Mouse (Mus musculus): ENCODE data around the gene Ccdc13. TPM values are rescaled to one million over a fixed set of nuclear protein-coding genes. Genes with fewer than 3 reads are reported as not detected.

The Ccdc13 gene
- 1 to 10 TPM in 1 of 2 experiments, under 1 TPM in 1; 0.05 to 1.0 TPM for polyA plus RNA-seq (2012; fragmentation: generic; extraction: Trizol)

DNA sequence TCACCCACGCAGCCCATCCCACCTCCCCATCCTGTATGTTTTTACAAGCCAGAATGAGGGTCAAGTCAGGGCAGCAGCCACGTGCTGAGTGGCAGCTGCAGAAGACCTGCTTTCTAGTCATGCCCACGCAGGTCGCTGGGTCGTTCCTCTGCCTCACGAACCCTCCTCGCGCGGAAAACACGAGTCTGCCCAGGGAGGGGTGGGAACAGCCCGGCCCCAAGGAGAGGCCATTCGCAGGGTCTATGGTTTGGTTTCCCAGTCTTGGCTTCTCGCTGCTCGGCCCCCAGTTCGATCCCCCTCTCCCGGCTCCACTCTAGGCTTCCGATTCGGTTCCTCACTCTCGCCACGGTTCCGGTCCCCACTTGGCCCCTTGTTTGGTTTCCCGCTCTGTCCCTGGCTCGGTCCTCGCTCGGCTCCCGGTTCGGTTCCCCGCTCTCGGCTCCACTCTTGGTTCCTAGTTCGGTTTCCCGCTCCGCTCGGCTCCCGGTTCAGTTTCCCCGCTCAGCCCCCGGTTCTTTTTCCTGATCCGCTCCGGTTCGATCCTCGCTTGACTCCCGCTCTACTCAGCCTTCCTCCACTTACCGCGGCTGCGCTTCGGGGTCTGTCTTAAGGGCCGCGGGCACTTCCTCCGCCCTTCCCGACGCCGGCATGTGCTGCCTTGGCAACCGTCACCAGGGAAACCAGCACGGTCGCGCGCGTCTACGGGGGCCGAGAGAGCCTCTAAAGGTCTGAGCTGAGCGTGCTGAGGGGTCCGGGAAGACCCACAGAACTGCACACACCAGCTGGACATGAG lies at the start of gene Ccdc13:
Gene Ccdc13 (minus strand): TSS at position 633 of the 793 bp plus-strand sequence.

DNA sequence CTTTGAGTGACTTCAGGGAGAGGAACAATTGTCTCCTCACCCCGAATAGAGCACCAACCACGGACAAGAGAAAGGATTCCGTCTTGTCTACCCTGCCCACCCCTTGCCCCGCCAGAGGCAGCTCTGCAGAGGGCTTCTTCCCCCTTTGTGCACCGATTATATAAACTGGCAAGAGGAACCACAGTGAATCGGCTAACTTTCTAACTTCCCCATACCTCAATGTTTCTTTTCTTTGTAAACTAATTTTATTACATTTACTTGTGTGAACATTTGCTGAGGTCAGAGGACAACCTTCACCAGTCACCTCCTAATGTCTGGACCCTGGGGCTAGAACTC lies 18.9 kb upstream of the Ccdc13 start, which contains the start of gene Higd1a:
Gene Higd1a (minus strand): TSS at position 210 of the 336 bp plus-strand sequence.

DNA sequence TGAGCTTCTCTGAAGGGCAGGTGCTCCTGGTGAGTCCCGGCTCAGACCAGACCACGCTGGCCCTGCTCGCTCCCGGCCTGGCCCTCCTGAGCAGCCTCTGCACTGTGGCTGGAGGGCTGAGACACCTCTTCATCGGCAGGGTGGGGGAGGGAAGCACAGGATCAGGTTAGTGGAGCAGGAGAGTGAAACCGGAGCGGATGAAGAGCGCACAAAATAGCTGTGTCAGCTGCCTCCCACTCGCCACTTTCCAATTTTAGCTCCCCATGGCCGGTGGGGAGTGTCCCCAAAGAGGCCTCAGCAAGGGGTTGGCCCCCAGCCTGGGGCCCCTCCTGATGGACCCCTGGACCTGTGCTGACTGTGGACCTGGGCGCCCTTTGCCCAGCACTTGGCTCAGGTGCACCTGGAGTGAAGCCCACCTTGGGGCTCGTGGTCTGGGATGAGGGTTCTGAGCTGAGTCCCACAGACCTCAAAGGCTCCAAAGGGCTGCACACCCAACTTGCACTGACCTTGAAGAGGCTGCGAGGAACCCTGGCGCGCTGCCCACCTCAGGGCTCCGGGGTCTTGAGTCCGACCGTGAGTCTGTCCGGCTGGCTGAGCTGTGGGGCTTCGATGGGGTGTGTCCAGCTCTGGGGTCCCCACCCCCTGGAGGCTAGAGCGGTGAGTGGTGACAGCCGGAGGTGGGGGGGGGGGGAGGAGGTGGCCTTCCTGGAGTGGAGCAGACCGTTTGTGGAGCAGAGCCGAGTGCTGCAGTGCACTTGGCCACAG lies 47.3 kb downstream of the Ccdc13 start, which contains the start of gene Hhatl:
Gene Hhatl (minus strand): TSS at position 751 of the 765 bp plus-strand sequence.

DNA sequence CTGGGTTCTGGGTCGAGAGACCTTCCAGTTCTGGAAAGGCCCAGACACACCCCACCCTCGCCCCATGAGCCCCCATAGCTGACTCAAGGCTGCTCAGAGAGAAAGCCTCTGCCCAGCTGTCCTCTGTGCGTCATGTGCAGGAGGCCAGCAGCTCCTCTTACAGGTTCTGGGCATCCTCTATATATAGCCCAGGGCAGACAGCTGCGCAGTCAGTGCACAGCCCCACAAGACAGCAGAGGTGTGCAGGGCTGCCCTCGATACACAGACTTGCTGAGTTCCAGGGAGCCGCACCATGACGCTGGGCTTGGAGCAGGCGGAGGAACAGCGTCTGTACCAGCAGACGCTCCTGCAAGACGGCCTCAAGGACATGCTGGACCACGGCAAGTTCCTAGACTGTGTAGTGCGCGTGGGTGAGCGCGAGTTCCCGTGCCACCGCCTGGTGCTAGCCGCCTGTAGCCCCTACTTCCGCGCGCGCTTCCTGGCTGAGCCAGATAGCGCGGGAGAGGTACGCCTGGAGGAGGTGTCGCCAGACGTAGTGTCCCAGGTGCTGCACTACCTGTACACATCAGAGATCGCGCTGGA lies 61.7 kb downstream of the Ccdc13 start, which contains the start of gene Klhl40:
Gene Klhl40 (plus strand): TSS at position 124 of the 582 bp plus-strand sequence.

DNA sequence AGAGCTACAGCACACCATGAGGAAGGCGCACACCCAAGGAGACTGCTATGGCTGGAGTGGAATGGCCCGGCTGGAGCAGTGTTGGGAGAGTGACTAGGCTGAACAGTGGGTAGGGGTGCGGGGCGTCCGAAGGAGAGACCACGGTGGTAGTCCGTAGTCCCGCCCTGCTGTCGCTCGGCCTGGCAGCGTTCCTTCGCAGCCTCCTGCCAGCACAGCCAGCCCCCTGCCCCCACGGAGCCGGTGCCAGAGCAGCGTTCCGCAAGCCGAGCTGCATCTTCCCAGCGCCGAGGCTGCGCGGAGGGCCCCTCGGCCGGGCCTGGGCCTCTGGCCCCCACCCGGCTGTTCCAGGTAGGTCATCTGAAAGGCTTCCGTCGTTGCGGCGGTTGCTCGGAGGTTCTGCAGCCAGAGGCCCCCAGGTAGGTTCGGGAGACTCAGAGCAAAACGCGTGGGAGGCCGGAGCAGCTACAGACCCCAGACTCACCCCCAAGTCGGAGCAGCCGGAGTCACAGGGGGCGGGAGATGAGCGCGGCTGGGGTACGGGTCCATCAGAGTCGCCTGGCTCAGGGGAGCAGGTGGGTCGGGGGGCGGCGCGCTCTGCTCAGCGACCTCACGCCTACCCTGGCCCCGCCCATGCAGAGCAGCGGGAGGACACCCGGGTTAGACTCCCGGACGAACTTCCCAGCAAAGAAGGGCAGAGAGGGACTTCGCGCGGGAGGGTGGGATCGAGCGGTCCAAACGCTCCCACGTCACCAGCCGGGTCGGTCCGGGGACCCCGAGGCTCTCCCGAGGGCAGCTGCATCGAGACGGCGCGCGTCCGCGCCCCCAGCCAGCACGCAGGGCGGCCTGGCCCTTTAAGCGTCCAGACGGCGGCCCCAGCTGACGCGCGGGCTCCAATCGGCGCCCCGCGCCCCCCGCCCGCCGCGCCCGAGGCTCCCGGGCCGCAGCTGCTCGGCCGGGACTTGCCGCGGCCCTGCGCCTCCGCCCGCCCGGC lies 79.9 kb downstream of the Ccdc13 start, which contains the start of gene Zfp651:
Gene Zfp651 (plus strand): TSS at position 240 of the 991 bp plus-strand sequence.

Other genes with a start within 250 kb of the Ccdc13 start
- not detected for gene Lyzl4, start 197.4 kb downstream of the Ccdc13 start, polyA plus RNA-seq (2012; fragmentation: generic; extraction: Trizol)
- under 1 TPM; 0.01 to 0.15 TPM for gene Vipr1, start 196.7 kb downstream of the Ccdc13 start, polyA plus RNA-seq (2012; fragmentation: generic; extraction: Trizol)
- 1 to 10 TPM; 2.2 to 6.3 TPM for gene Sec22c, start 134.0 kb downstream of the Ccdc13 start, polyA plus RNA-seq (2012; fragmentation: generic; extraction: Trizol)
- gene Ss18l2, start 129.1 kb downstream of the Ccdc13 start, polyA plus RNA-seq (2012; fragmentation: generic; extraction: Trizol): 10 to 100 TPM in 1 of 2 experiments, 1 to 10 TPM in 1; 8.8 to 31.3 TPM
- gene Nktr, start 120.3 kb downstream of the Ccdc13 start, polyA plus RNA-seq (2012; fragmentation: generic; extraction: Trizol): 1 to 10 TPM in 1 of 2 experiments, under 1 TPM in 1; 0.67 to 7.5 TPM
- gene Zfp651, start 80.1 kb downstream of the Ccdc13 start, polyA plus RNA-seq (2012; fragmentation: generic; extraction: Trizol): 10 to 100 TPM; 11.7 to 45.0 TPM
- under 1 TPM; 0.01 to 0.11 TPM for gene Klhl40, start 61.9 kb downstream of the Ccdc13 start, polyA plus RNA-seq (2012; fragmentation: generic; extraction: Trizol)
- under 1 TPM; 0.04 to 0.13 TPM for gene Hhatl, start 47.0 kb downstream of the Ccdc13 start, polyA plus RNA-seq (2012; fragmentation: generic; extraction: Trizol)
- gene Higd1a, start 18.9 kb upstream of the Ccdc13 start, polyA plus RNA-seq (2012; fragmentation: generic; extraction: Trizol): 10 to 100 TPM; 24.0 to 61.0 TPM
- under 1 TPM in 1 of 2 experiments, not detected in 1; 0.05 TPM for gene Ackr2, start 58.9 kb upstream of the Ccdc13 start, polyA plus RNA-seq (2012; fragmentation: generic; extraction: Trizol)
- under 1 TPM in 1 of 2 experiments, not detected in 1; 0.02 TPM for gene Cyp8b1, start 76.8 kb upstream of the Ccdc13 start, polyA plus RNA-seq (2012; fragmentation: generic; extraction: Trizol)
- gene Fam198a, start 111.5 kb upstream of the Ccdc13 start, polyA plus RNA-seq (2012; fragmentation: generic; extraction: Trizol): 1 to 10 TPM in 1 of 2 experiments, not detected in 1; 4.5 TPM
- gene Pomgnt2, start 157.6 kb upstream of the Ccdc13 start, polyA plus RNA-seq (2012; fragmentation: generic; extraction: Trizol): 1 to 10 TPM; 2.0 to 8.5 TPM